Mouse (Mus musculus) liver, postnatal 0 days (tissue): Measurements from ENCODE around the gene Vkorc1l1.

ENCODE experiments used
- CTCF ChIP-seq: sonication (generic); IDR thresholded peaks from 2 replicates; pipeline ENCODE4 v1.5.1; 2016; ENCODE audit warnings: antibody characterized with exemption, low read depth
- EP300 ChIP-seq: IDR thresholded peaks from 2 replicates; pipeline ENCODE4 v1.6.1; 2016; ENCODE audit warnings: antibody characterized with exemption, low read depth, mild to moderate bottlenecking

- no peak for TF ChIP-seq EP300
- no peak for TF ChIP-seq CTCF
These were observed 22.4 kb upstream of the Vkorc1l1 start for GRCm38 (mm10) chr5:129919320-129919719.
